Mouse (Mus musculus) limb, embryonic 11.5 days (tissue): ENCODE measurements around the gene Eif3k. TPM values are rescaled to one million over a fixed set of nuclear protein-coding genes. Genes with fewer than 3 reads are reported as not detected.

ENCODE experiments used
- ATAC-seq: fragments of 200-750 bp; cut with Nextera tagmentation; 2 replicates; pipeline ENCODE4 v1.8.0; 2017; ENCODE audit warnings: low read depth; ENCODE audit not compliant: insufficient number of reproducible peaks, low FRiP score, low TSS enrichment
- DNase-seq: peaks from one replicate; pipeline ENCODE4 v3.0.0-alpha.2; 2015; ENCODE audit warnings: low spot score
- H3K27ac ChIP-seq: fragments of 300-500 bp; sonication (generic); replicated peaks from 2 replicates; pipeline ENCODE4 v1.5.1; 2014; ENCODE audit warnings: low read depth, mild to moderate bottlenecking, low read length
- H3K27me3 ChIP-seq: fragments of 300-500 bp; sonication (generic); 2 replicates; pipeline ENCODE4 v1.6.1; 2014; ENCODE audit warnings: mild to moderate bottlenecking, low read length, mixed read lengths; ENCODE audit not compliant: control insufficient read depth, insufficient read depth
- H3K36me3 ChIP-seq: fragments of 300-500 bp; sonication (generic); 2 replicates; pipeline ENCODE4 v1.6.1; 2014; ENCODE audit warnings: mild to moderate bottlenecking, low read length, moderate library complexity, mixed read lengths; ENCODE audit not compliant: control insufficient read depth, insufficient read depth
- H3K4me1 ChIP-seq: fragments of 300-500 bp; sonication (generic); 2 replicates; pipeline ENCODE4 v1.6.1; 2014; ENCODE audit warnings: low read length, mixed read lengths; ENCODE audit not compliant: control insufficient read depth, insufficient read depth
- H3K4me2 ChIP-seq: fragments of 300-500 bp; sonication (generic); 2 replicates; pipeline ENCODE4 v1.6.1; 2014; ENCODE audit warnings: low read depth, mild to moderate bottlenecking, moderate library complexity; ENCODE audit not compliant: severe bottlenecking
- H3K4me3 ChIP-seq: fragments of 300-500 bp; sonication (generic); 2 replicates; pipeline ENCODE4 v1.5.1; 2014; ENCODE audit warnings: low read depth, low read length
- H3K9ac ChIP-seq: fragments of 300-500 bp; sonication (generic); 2 replicates; pipeline ENCODE4 v1.6.1; 2014; ENCODE audit warnings: mild to moderate bottlenecking, low read length
- H3K9me3 ChIP-seq: fragments of 300-500 bp; sonication (generic); 2 replicates; pipeline ENCODE4 v1.6.1; 2016; ENCODE audit warnings: low read length; ENCODE audit not compliant: control insufficient read depth
- WGBS: fragments of 180-500 bp; shearing (Covaris S2); extraction: QIAGEN DNeasy Blood & Tissue Kit; methylation state at CpG from one replicate; pipeline ENCODE4 v1.1.7; 2014; 5-methylcytosine and 5-hydroxymethylcytosine counted together
- polyA plus RNA-seq: library from polyadenylated mRNA; unstranded; fragments of >200 nt; fragmentation: Nextera tagmentation; extraction: Ambion mirVana; gene quantifications from 2 replicates; pipeline ENCODE4 v1.2.1, GENCODE M21; 2014

Gene Eif3k
- polyA plus RNA-seq, result 463 and 476 TPM in 2 replicates

DNA sequence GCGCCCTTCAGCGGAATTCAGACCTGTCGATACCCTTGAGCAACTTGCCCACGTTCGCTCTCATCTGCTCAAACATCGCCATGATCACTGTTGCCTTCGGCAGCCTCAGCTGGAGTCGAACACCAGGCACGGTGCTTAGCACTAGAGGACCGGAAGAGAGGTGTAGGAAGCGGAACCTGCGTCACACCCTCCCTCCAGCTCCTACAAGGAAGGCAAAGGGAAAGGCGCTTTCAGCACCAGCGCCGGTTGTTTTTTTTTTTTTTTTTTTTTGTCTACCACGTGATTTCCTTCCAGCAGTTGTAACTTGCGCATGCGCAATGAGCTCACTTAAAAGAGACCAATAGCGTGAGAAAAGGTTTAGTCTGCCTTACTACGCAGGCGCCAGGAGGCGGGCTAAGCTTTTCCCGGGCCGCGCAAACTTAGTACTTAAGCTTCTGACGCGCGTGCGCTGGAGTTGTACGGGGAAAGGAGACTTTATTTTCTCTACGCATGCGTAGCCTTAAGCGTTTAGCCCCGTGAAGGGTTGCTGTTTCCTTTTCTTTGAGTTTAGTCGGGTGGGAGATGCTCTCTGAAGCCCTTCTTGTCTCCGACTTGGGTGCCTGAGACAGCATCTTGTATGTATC is at the start of gene Eif3k, which contains the start of gene Map4k1:
Eif3k (minus strand) TSS at position 214 of the 623 bp plus-strand sequence.
Map4k1 (plus strand) TSS at position 400 of the 623 bp plus-strand sequence.
- Histone ChIP-seq H3K9ac (peak within 1 kb of the TSS; percentile 80), H3K36me3 (peaks cover 19% of the 10 kb centered on the region; the same call in 1 of the 2 replicates), H3K27ac (peak within 1 kb of the TSS; percentile 53; the same call in 1 of the 2 replicates), H3K27me3 (no peaks in the 10 kb centered on the region), H3K4me3 (peak within 1 kb of the TSS; percentile 92), H3K4me2 (peak within 1 kb of the TSS; percentile 95), H3K4me1 (peaks cover 12% of the 10 kb centered on the region), H3K9me3 (no peaks in the 10 kb centered on the region)
- under 1% methylated on average over 36 of the region's 36 CpGs for WGBS
- ATAC-seq (peak; percentile 92), DNase-seq (peak; percentile 97)

DNA sequence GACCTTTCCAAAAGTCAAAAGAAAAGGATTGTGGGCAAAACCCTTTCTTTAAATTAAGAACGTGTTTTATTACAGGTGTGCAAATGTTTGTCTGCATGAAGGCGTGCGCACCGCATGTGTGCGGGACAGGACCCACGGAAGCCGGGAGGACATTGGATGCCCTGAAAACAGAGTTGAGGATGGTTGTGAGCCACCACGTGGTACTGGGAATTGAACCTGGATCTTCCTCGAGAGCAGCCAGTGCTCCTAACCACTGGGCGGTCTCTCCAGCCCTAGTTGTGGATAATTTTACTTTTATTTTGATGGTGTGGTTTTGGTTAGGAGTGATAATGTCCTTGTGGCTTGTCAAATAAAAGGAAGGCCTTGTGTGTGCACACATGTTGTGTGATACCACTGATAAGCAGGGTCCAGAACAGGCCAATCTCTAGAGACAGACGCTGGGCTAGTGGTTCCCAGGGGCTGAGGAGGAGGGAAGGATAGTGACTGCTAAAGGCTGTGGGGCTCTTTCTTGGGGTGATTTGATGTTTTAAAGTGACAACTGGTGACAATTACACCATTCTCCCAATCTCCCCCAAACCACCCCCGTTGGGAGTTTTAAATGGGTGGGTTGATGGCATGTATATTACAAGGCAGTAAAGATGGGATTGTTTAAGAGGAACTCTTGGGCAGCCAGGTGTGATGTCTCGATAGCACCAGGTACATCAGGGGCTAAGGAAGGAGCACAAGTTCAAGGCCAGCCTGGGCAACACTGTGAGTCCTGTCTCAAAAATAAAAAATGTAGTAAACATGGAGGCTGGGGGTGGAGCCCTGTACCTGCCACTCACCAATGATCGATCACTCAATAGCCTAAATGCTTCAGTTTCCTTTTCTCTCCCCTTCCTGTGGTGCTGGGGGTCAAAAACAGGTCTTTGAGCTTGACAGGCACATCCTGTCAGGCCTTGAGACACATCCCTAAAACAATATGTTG is 48.3 kb upstream of the Eif3k start:
- H3K27ac ChIP-seq, result no peak overlapping the region
- DNase-seq, result no peak
- 87% methylated on average over 14 of the region's 14 CpGs for WGBS
- no peaks in the 10 kb centered on the region for H3K9me3 ChIP-seq
- no peak for ATAC-seq
- no peak overlapping the region for H3K4me2 ChIP-seq
- no peaks in the 10 kb centered on the region for H3K36me3 ChIP-seq
- H3K4me3 ChIP-seq, result no peak overlapping the region
- H3K27me3 ChIP-seq, result no peaks in the 10 kb centered on the region
- H3K4me1 ChIP-seq, result no peaks in the 10 kb centered on the region
- H3K9ac ChIP-seq, result no peak overlapping the region

DNA sequence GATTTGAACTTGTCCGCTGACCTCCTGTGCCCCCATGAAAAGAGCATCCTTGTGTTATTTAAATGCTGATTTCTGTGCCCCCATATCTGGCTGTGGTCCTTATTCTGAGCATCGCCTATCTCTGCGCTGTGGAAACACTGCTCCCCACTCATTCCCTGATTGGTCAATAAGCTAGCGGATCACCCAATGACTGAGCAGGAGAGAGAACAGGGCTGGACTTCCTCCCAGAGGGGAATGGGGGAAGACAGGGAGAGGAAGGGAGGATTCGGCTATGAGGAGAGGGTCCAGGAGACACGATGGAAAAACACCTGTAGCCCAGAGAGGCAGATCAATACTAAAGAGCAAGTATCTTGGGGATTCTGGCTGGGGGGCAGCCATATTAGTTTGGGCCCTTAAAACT is 47.1 kb upstream of the Eif3k start:
- DNase-seq (no peak), ATAC-seq (no peak)
- Histone ChIP-seq H3K27ac (no peak overlapping the region), H3K4me1 (no peaks in the 10 kb centered on the region), H3K9ac (no peak overlapping the region), H3K9me3 (no peaks in the 10 kb centered on the region), H3K4me2 (no peak overlapping the region), H3K27me3 (no peaks in the 10 kb centered on the region), H3K4me3 (no peak overlapping the region), H3K36me3 (no peaks in the 10 kb centered on the region)
- WGBS, result 90% methylated on average over 6 of the region's 6 CpGs

DNA sequence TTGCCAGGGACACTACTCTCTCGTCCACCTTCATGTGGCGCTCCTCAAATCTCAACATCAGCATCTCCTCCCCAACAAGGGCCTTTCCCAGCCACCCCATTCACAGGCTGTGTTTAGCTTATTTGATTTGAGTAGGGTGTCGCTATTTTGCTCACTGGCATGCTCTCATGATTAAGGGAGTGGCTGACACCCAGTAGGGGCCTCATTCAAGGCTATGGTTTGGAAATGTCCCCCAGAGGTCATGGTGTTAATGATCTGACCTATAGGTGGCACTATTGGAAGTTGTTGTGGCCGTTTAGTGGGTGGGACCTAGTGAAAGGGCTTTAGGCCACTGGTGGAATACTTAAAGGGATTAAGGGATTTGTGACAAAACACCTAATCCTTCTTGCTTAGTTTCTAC is 45.1 kb upstream of the Eif3k start:
- no peaks in the 10 kb centered on the region for H3K36me3 ChIP-seq
- H3K4me1 ChIP-seq, result no peaks in the 10 kb centered on the region
- ATAC-seq (no peak), DNase-seq (no peak)
- WGBS, result 80% methylated on average over 4 of the region's 4 CpGs
- H3K9me3 ChIP-seq, result no peaks in the 10 kb centered on the region
- no peaks in the 10 kb centered on the region for H3K27me3 ChIP-seq
- H3K4me3 ChIP-seq, result no peak overlapping the region
- no peak overlapping the region for H3K27ac ChIP-seq
- no peak overlapping the region for H3K4me2 ChIP-seq
- no peak overlapping the region for H3K9ac ChIP-seq

DNA sequence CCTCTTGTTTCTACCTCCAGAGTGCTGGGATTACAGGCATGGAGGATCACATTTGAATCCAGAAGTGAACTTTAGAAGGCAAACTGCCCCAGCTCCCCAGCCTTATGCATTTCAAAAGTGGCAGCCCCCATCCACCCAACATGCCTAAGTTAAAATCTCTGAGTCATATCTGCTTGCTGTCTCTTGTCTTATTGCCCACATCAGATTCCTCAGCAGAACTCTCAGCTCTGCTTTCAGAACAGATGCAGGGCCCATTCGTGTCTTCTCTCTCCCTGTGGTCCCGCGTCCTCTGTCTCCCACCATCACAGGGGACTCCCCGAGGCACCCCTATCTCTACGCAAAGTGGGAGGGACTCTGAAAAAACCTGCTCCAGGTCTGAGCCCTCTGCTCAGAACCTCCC is 44.5 kb upstream of the Eif3k start:
- H3K4me2 ChIP-seq, result no peak overlapping the region
- ATAC-seq, result no peak
- WGBS, result 83% methylated on average over 5 of the region's 5 CpGs
- H3K9ac ChIP-seq, result no peak overlapping the region
- DNase-seq, result no peak
- H3K4me3 ChIP-seq, result no peak overlapping the region
- H3K27me3 ChIP-seq, result no peaks in the 10 kb centered on the region
- H3K27ac ChIP-seq, result no peak overlapping the region
- H3K4me1 ChIP-seq, result no peaks in the 10 kb centered on the region
- no peaks in the 10 kb centered on the region for H3K9me3 ChIP-seq
- H3K36me3 ChIP-seq, result no peaks in the 10 kb centered on the region

DNA sequence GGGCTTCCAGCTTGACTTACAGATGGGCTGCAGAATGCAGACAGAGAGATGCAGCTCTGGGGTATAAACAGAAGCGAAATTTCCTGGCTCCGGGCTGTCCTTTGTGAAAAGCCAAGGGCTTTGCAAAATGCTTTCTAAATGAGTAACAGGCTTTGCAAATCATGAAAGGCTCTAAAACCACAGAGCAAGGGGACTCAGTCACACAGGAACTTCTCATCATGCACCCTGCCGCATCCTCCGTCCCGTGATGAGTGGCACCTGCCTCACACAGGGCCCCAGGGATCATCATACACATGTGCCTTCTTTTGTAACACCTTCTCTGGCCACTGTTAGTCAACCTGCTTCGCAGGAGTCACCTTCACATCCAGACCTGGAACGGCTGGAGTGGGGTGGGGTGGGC is 43.9 kb upstream of the Eif3k start:
- 80% methylated on average over 7 of the region's 7 CpGs for WGBS
- no peaks in the 10 kb centered on the region for H3K9me3 ChIP-seq
- H3K9ac ChIP-seq, result no peak overlapping the region
- no peaks in the 10 kb centered on the region for H3K4me1 ChIP-seq
- no peak overlapping the region for H3K27ac ChIP-seq
- no peak overlapping the region for H3K4me3 ChIP-seq
- no peaks in the 10 kb centered on the region for H3K36me3 ChIP-seq
- no peak for ATAC-seq
- no peak overlapping the region for H3K4me2 ChIP-seq
- no peak for DNase-seq
- peaks cover 5% of the 10 kb centered on the region for H3K27me3 ChIP-seq

DNA sequence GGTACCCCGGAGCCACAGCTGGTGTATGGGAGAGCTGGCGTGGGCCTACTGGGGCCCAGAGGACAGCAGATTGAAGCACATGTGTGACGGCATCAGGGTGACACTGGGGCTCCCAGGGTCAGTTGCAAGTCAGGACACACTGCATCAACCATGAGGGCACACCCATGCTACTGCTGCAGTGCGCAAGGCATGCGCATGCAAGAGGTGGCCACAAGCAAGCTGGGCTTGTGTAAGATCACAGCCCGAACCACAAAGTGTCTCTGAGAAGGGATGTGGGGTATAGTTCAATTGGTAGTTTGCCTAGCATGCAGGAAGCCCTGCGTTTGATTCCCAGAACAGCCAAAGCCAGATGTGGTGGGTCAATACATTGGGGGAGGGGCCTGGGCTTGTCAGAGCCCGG is 41.9 kb upstream of the Eif3k start:
- H3K27ac ChIP-seq, result no peak overlapping the region
- peaks cover 26% of the 10 kb centered on the region for H3K27me3 ChIP-seq
- no peak overlapping the region for H3K4me3 ChIP-seq
- no peaks in the 10 kb centered on the region for H3K9me3 ChIP-seq
- peaks cover 7% of the 10 kb centered on the region; the same call in 1 of the 2 replicates for H3K4me1 ChIP-seq
- DNase-seq (no peak), ATAC-seq (no peak)
- H3K9ac ChIP-seq, result no peak overlapping the region
- 90% methylated on average over 8 of the region's 8 CpGs for WGBS
- no peak overlapping the region for H3K4me2 ChIP-seq
- no peaks in the 10 kb centered on the region for H3K36me3 ChIP-seq

DNA sequence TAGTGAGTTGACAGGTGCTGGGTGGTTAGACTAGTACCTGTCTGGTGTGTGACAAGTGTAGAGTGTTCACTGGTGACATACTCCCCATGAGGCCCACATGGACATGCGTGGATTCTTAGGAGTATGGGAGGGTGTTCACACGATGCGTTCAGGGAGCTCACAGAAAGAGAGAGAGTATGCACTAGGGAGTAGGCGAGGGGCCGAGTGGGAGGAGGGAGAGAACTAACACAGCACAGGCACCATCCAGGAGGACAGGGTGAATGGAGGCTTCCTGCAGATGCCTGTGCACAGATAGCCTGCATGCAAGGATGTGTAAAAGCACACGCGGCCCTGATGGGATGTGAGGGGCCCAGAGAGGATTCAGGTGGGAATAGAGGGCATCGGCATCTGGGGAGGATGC is 40.8 kb upstream of the Eif3k start:
- 91% methylated on average over 8 of the region's 8 CpGs for WGBS
- Histone ChIP-seq H3K4me2 (no peak overlapping the region), H3K27me3 (peaks cover 33% of the 10 kb centered on the region)

More for the DNA sequence above, 40.8 kb upstream of the Eif3k start:
- no peak overlapping the region for H3K9ac ChIP-seq
- no peak overlapping the region for H3K27ac ChIP-seq
- H3K36me3 ChIP-seq, result no peaks in the 10 kb centered on the region
- ATAC-seq, result no peak
- DNase-seq, result no peak
- peaks cover 7% of the 10 kb centered on the region; the same call in 1 of the 2 replicates for H3K4me1 ChIP-seq
- H3K9me3 ChIP-seq, result no peaks in the 10 kb centered on the region
- H3K4me3 ChIP-seq, result no peak overlapping the region
